Mouse (Mus musculus): ENCODE data around the gene Usp33. TPM values are rescaled to one million over a fixed set of nuclear protein-coding genes. Genes with fewer than 3 reads are reported as not detected.

Usp33 gene
- polyA plus RNA-seq, 1 experiment from 2014 or later: 65.6 TPM

- ATAC-seq (ENCODE audit: low FRiP score) (no peak), DNase-seq (ENCODE audit: low spot score, missing footprints) (no peak)
- Histone ChIP-seq H3K27me3 (ENCODE audit: control insufficient read depth, insufficient read depth, low read length) (no peaks in the 10 kb centered on the region), H3K4me2 (no peak overlapping the region), H3K9ac (ENCODE audit: low read length) (no peak overlapping the region), H3K9me3 (ENCODE audit: control insufficient read depth, low read length) (no peaks in the 10 kb centered on the region), H3K4me1 (ENCODE audit: control insufficient read depth, insufficient read depth, low read length) (no peaks in the 10 kb centered on the region), H3K4me3 (ENCODE audit: low read depth, low read length) (no peak overlapping the region), H3K36me3 (ENCODE audit: control insufficient read depth, insufficient read depth, low read length) (no peaks in the 10 kb centered on the region), H3K27ac (ENCODE audit: low read depth, low read length) (no peak overlapping the region)
- WGBS: 88% methylated on average over 4 of the region's 4 CpGs
Observed at GRCm38 (mm10) chr3:152405978-152406640, 59.8 kb downstream of the Usp33 start.

DNA sequence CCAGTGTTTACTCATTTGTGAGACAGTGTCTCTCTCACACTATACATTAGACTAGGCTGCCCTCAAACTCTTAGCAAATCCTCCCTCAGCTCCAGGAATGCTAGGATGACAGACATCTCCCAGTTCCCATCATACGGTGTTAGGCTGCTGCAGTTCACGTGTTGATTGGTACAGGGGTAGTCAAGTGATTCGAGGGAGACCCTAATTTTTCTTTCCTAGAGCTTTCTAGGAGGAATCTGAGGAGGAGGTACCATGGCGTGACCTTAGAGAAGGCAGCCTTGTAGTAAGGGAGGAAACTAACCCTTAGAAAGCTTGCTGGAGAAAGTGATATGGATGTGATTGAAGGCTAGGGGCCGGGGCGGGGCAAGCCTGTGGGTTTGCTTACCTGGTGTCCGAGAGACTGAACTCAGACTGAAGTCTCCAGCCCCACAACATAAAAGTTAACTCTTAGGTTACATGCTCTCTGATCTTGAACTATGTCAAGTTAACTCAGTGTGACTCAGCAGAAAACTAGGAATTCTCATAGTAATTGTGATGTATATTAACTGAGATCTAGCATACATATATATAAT is 64.8 kb downstream of the Usp33 start:
- Histone ChIP-seq H3K4me3 (ENCODE audit: low read depth, low read length) (no peak overlapping the region), H3K36me3 (ENCODE audit: control insufficient read depth, insufficient read depth, low read length) (no peaks in the 10 kb centered on the region), H3K4me2 (no peak overlapping the region), H3K9ac (ENCODE audit: low read length) (no peak overlapping the region), H3K9me3 (ENCODE audit: control insufficient read depth, low read length) (no peaks in the 10 kb centered on the region), H3K4me1 (ENCODE audit: control insufficient read depth, insufficient read depth, low read length) (no peaks in the 10 kb centered on the region), H3K27ac (ENCODE audit: low read depth, low read length) (no peak overlapping the region), H3K27me3 (ENCODE audit: control insufficient read depth, insufficient read depth, low read length) (no peaks in the 10 kb centered on the region)
- ATAC-seq (ENCODE audit: low FRiP score) (no peak), DNase-seq (ENCODE audit: low spot score, missing footprints) (no peak)
- 90% methylated on average over 7 of the region's 7 CpGs for WGBS

GRCm38 (mm10) chr3:152412362-152412761 is 66.1 kb downstream of the Usp33 start:
- ATAC-seq (ENCODE audit: low FRiP score) (no peak), DNase-seq (ENCODE audit: low spot score, missing footprints) (no peak)
- H3K36me3 ChIP-seq (ENCODE audit: control insufficient read depth, insufficient read depth, low read length): no peaks in the 10 kb centered on the region
- H3K4me3 ChIP-seq (ENCODE audit: low read depth, low read length): no peak overlapping the region
- H3K27me3 ChIP-seq (ENCODE audit: control insufficient read depth, insufficient read depth, low read length): no peaks in the 10 kb centered on the region
- H3K4me2 ChIP-seq: no peak overlapping the region
- WGBS: 85% methylated on average over 4 of the region's 4 CpGs
- H3K27ac ChIP-seq (ENCODE audit: low read depth, low read length): no peak overlapping the region
- no peak overlapping the region for H3K9ac ChIP-seq (ENCODE audit: low read length)
- H3K4me1 ChIP-seq (ENCODE audit: control insufficient read depth, insufficient read depth, low read length): no peaks in the 10 kb centered on the region
- H3K9me3 ChIP-seq (ENCODE audit: control insufficient read depth, low read length): no peaks in the 10 kb centered on the region

GRCm38 (mm10) chr3:152428925-152429324 is 82.6 kb downstream of the Usp33 start:
- H3K9ac ChIP-seq (ENCODE audit: low read length): no peak overlapping the region
- H3K27me3 ChIP-seq (ENCODE audit: control insufficient read depth, insufficient read depth, low read length): no peaks in the 10 kb centered on the region
- H3K9me3 ChIP-seq (ENCODE audit: control insufficient read depth, low read length): no peaks in the 10 kb centered on the region
- WGBS: 95% methylated on average over 8 of the region's 8 CpGs
- peaks cover 2% of the 10 kb centered on the region; the same call in 1 of the 2 replicates for H3K36me3 ChIP-seq (ENCODE audit: control insufficient read depth, insufficient read depth, low read length)
- ATAC-seq (ENCODE audit: low FRiP score) (no peak), DNase-seq (ENCODE audit: low spot score, missing footprints) (no peak)
- no peaks in the 10 kb centered on the region for H3K4me1 ChIP-seq (ENCODE audit: control insufficient read depth, insufficient read depth, low read length)
- no peak overlapping the region for H3K4me2 ChIP-seq
- no peak overlapping the region for H3K4me3 ChIP-seq (ENCODE audit: low read depth, low read length)
- no peak overlapping the region for H3K27ac ChIP-seq (ENCODE audit: low read depth, low read length)

GRCm38 (mm10) chr3:152432677-152433076 is 86.4 kb downstream of the Usp33 start:
- 93% methylated on average over 7 of the region's 7 CpGs for WGBS
- H3K9ac ChIP-seq (ENCODE audit: low read length): no peak overlapping the region
- H3K36me3 ChIP-seq (ENCODE audit: control insufficient read depth, insufficient read depth, low read length): no peaks in the 10 kb centered on the region
- no peaks in the 10 kb centered on the region for H3K27me3 ChIP-seq (ENCODE audit: control insufficient read depth, insufficient read depth, low read length)
- no peak overlapping the region for H3K4me3 ChIP-seq (ENCODE audit: low read depth, low read length)
- DNase-seq (ENCODE audit: low spot score, missing footprints) (no peak), ATAC-seq (ENCODE audit: low FRiP score) (no peak)
- H3K27ac ChIP-seq (ENCODE audit: low read depth, low read length): no peak overlapping the region
- H3K4me1 ChIP-seq (ENCODE audit: control insufficient read depth, insufficient read depth, low read length): no peaks in the 10 kb centered on the region
- no peak overlapping the region for H3K4me2 ChIP-seq
- H3K9me3 ChIP-seq (ENCODE audit: control insufficient read depth, low read length): no peaks in the 10 kb centered on the region

- no peak overlapping the region for H3K27ac ChIP-seq (ENCODE audit: low read depth, low read length)
- H3K9ac ChIP-seq (ENCODE audit: low read length): no peak overlapping the region
- ATAC-seq (ENCODE audit: low FRiP score) (no peak), DNase-seq (ENCODE audit: low spot score, missing footprints) (no peak)
- peaks cover 3% of the 10 kb centered on the region; the same call in 1 of the 2 replicates for H3K36me3 ChIP-seq (ENCODE audit: control insufficient read depth, insufficient read depth, low read length)
- no peak overlapping the region for H3K4me2 ChIP-seq
- H3K4me3 ChIP-seq (ENCODE audit: low read depth, low read length): no peak overlapping the region
- no peaks in the 10 kb centered on the region for H3K9me3 ChIP-seq (ENCODE audit: control insufficient read depth, low read length)
- no peaks in the 10 kb centered on the region for H3K27me3 ChIP-seq (ENCODE audit: control insufficient read depth, insufficient read depth, low read length)
- no peaks in the 10 kb centered on the region for H3K4me1 ChIP-seq (ENCODE audit: control insufficient read depth, insufficient read depth, low read length)
Observed at GRCm38 (mm10) chr3:152435590-152435989, 89.3 kb downstream of the Usp33 start.

DNA sequence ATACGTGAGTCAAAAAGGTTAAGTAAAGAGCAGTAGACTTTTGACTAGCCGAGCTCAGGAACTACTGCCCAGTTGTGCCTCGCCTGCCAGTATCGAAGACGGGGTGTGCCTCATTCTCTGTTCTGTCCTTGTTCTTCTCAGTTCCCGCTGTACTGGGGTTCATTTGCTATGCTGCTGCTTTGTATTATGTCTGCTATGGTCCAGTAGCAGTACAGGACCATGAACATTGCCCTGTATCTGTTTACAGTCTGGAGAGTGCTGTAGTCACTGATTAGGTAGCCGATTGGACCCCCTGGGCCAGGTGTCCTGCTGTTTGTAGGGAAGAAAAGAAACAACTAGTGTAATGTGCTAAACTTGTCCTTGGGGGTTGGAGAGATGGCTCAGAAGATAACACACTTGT is 91.8 kb downstream of the Usp33 start:
- 97% methylated on average over 7 of the region's 7 CpGs for WGBS
- Histone ChIP-seq H3K4me1 (ENCODE audit: control insufficient read depth, insufficient read depth, low read length) (no peaks in the 10 kb centered on the region), H3K27me3 (ENCODE audit: control insufficient read depth, insufficient read depth, low read length) (no peaks in the 10 kb centered on the region), H3K4me2 (no peak overlapping the region), H3K4me3 (ENCODE audit: low read depth, low read length) (no peak overlapping the region), H3K27ac (ENCODE audit: low read depth, low read length) (no peak overlapping the region), H3K9me3 (ENCODE audit: control insufficient read depth, low read length) (no peaks in the 10 kb centered on the region), H3K36me3 (ENCODE audit: control insufficient read depth, insufficient read depth, low read length) (peaks cover 3% of the 10 kb centered on the region; the same call in 1 of the 2 replicates), H3K9ac (ENCODE audit: low read length) (no peak overlapping the region)
- DNase-seq (ENCODE audit: low spot score, missing footprints): no peak
- no peak for ATAC-seq (ENCODE audit: low FRiP score)

- Histone ChIP-seq H3K36me3 (ENCODE audit: control insufficient read depth, insufficient read depth, low read length) (peaks cover 5% of the 10 kb centered on the region; the same call in 1 of the 2 replicates), H3K4me3 (ENCODE audit: low read depth, low read length) (no peak overlapping the region), H3K4me2 (no peak overlapping the region), H3K9ac (ENCODE audit: low read length) (no peak overlapping the region), H3K27me3 (ENCODE audit: control insufficient read depth, insufficient read depth, low read length) (no peaks in the 10 kb centered on the region), H3K4me1 (ENCODE audit: control insufficient read depth, insufficient read depth, low read length) (no peaks in the 10 kb centered on the region), H3K9me3 (ENCODE audit: control insufficient read depth, low read length) (no peaks in the 10 kb centered on the region), H3K27ac (ENCODE audit: low read depth, low read length) (no peak overlapping the region)
- no peak for ATAC-seq (ENCODE audit: low FRiP score)
- WGBS: 91% methylated on average over 4 of the region's 4 CpGs
- DNase-seq (ENCODE audit: low spot score, missing footprints): no peak
Observed at GRCm38 (mm10) chr3:152442795-152443194, 96.5 kb downstream of the Usp33 start.
